Mouse (Mus musculus): ENCODE data around the gene Chpf. TPM values are rescaled to one million over a fixed set of nuclear protein-coding genes. Genes with fewer than 3 reads are reported as not detected.

Gene Chpf
- polyA plus RNA-seq, 1 experiment from 2014 or later = 24.4 TPM

DNA sequence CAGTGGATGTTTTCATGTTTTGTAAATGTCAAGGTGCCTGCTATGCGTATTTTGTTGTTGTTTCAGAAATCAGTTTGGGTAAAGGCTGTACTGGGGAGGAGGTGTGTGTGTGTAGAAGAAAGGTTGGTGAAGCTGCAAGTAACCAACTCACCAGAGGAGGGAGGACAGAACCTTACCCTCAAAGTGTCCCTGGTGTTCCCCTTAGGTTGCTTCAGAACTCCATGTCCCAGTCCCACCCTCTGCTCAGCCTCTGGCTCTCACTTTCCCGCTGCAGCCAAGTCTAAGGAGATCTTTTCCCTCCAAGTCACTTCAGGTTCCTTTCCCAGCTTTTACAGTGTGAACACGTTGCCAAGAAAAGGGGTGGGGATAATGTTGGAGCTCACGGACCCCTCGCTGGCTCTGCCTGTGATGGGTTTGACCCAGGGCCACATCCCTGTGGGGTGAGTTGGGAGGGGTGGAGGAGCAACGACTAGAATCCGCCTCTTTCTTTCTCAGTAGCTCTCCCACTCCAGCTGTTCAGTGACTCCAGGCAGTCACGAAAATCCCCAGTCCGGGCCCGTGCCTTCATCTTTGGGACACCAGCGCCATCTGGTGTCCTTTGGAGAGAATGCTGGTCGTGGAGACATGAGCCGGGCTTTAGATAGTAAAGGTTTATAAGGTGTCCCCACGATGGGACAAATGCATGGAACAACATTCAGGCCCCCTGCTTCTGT lies 11.7 kb downstream of the Chpf start:
- Histone ChIP-seq H3K27ac (replicated peaks) (peak overlapping the region; percentile 67), H3K4me1 (peaks cover 46% of the 10 kb centered on the region), H3K4me3 (no peak overlapping the region), H3K27me3 (ENCODE audit: low read depth, poor library complexity, severe bottlenecking) (peaks cover 64% of the 10 kb centered on the region), H3K36me3 (peaks cover 5% of the 10 kb centered on the region), H3K9me3 (replicated peaks) (no peaks in the 10 kb centered on the region)
- peak; percentile 85 for DNase-seq (ENCODE audit: low spot score)
- 6% methylated on average over 14 of the region's 14 CpGs for WGBS

DNA sequence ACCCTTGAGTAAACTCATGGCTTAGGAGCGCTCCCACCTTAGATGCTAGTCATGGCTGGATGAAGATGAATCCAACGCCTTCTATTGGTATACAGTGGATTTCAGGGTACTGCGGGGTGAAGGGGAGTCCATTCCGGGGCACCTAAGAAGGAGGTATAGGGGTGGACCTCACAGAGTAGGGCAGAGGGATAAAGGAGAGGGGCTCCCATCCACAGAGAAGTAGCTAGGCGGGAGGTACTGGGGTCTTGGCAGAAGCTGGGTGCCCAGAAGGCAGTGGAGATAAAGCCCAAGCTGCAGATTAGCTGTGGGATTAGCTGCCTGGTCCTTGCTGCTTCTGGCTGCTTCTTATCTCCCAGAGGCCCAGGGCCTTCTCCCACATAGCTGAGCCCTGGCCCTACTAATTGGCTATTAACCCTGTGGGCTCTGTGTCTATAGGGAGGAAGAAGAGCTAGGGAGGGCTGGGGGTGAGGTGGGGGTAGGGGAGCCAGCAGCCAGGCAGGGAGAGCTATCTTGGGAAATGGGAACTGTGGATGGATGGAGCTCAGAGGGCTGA lies 15.4 kb downstream of the Chpf start:
- no peak overlapping the region for H3K4me3 ChIP-seq
- DNase-seq (ENCODE audit: low spot score) = no peak
- peak overlapping the region; percentile 53; the same call in 1 of the 2 replicates for H3K27ac ChIP-seq (replicated peaks)
- H3K36me3 ChIP-seq = no peaks in the 10 kb centered on the region
- H3K4me1 ChIP-seq = peaks cover 56% of the 10 kb centered on the region
- WGBS = 68% methylated on average over 5 of the region's 5 CpGs
- H3K9me3 ChIP-seq (replicated peaks) = no peaks in the 10 kb centered on the region
- peaks cover 78% of the 10 kb centered on the region for H3K27me3 ChIP-seq (ENCODE audit: low read depth, poor library complexity, severe bottlenecking)

DNA sequence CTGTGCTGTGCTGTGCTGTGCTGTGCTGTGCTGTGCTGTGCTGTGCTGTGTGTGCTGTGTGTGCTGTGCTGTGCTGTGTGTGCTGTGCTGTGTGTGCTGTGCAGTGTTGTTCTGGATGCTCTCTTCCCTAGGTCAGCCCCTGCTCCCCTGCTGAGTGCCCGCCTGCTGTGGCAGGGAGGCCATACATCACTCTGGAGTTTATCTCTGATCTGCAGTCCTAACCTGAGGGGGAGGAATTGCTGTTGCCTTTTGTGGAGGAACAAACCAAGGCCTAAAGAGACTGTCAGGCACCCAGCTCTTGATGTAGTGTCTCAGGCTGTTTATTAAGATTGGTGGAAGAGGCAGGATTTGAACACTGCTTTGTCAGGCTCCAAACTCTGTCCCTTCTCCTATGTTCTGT lies 16.5 kb downstream of the Chpf start:
- H3K27ac ChIP-seq (replicated peaks) = no peak overlapping the region
- WGBS = 40% methylated on average over 1 of the region's 1 CpGs
- no peaks in the 10 kb centered on the region for H3K9me3 ChIP-seq (replicated peaks)
- H3K4me1 ChIP-seq = peaks cover 62% of the 10 kb centered on the region
- no peaks in the 10 kb centered on the region for H3K36me3 ChIP-seq
- DNase-seq (ENCODE audit: low spot score) = no peak
- no peak overlapping the region for H3K4me3 ChIP-seq
- H3K27me3 ChIP-seq (ENCODE audit: low read depth, poor library complexity, severe bottlenecking) = peaks cover 82% of the 10 kb centered on the region

DNA sequence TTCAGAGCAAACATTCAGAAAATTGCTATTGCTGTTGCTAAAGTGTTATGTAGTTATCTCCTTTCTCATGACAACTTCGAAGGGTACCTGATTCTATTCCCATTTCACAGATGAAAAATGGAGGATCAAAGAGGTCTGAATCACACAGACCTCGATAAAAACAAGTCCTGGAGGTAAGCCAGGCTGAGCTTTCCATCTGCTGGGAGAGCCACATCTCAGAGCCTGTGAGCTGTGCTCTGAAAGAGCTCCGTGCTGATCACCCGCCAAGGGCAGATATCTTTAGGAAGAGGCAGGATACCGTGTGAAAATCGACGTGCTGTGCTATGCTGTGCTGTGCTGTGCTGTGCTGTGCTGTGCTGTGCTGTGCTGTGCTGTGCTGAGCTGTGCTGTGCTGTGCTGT lies 18.8 kb downstream of the Chpf start:
- no peak overlapping the region for H3K27ac ChIP-seq (replicated peaks)
- peaks cover 71% of the 10 kb centered on the region for H3K4me1 ChIP-seq
- H3K36me3 ChIP-seq = no peaks in the 10 kb centered on the region
- no peaks in the 10 kb centered on the region for H3K9me3 ChIP-seq (replicated peaks)
- no peak for DNase-seq (ENCODE audit: low spot score)
- peaks cover 84% of the 10 kb centered on the region for H3K27me3 ChIP-seq (ENCODE audit: low read depth, poor library complexity, severe bottlenecking)
- H3K4me3 ChIP-seq = no peak overlapping the region
- WGBS = 83% methylated on average over 7 of the region's 7 CpGs

DNA sequence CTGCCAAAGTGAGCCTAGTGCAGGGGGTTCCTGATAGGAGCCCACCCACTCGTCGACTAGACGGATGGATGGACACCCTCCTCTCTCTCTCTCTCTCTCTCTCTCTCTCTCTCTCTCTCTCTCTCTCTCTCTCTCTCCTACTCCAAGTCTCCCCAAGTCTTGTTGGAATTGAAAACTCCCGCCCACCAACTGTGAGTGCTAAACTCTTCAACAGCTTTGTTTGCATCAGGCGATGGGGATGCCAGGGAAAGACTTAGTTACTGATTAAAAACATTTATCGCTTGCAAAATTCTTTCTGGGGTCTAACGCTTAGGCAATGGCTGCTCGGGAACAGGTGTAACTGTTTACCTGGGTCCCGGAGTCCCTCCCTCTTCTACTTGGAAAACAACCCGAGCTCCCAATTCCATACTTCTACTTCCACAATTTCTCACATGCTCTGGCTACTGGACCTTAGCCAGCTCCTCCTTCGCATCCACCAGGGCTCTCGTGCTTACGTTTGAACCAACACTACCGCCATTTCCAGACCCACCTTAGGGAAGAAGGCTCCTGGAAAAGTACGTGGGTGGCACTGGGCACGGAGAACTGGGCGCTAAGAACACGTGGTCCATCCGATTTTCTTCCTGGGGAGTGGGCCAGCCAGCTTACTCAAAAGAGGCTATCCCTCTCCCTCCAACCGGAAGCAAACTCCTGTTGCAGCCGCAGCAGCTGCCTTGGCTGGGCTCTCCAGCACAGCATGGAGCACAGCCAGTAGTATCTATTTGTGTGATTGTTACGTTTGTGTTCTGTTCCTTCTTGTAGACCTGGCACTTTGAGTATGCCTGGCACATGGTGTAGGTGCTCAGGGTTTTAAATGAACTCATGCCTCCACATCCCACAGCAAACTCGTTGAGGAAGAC lies 20.1 kb downstream of the Chpf start:
- Histone ChIP-seq H3K27me3 (ENCODE audit: low read depth, poor library complexity, severe bottlenecking) (peaks cover 84% of the 10 kb centered on the region), H3K4me3 (peak overlapping the region; percentile 53), H3K9me3 (replicated peaks) (no peaks in the 10 kb centered on the region), H3K36me3 (no peaks in the 10 kb centered on the region), H3K4me1 (peaks cover 70% of the 10 kb centered on the region), H3K27ac (replicated peaks) (peak overlapping the region; percentile 85)
- WGBS = 16% methylated on average over 23 of the region's 23 CpGs
- DNase-seq (ENCODE audit: low spot score) = no peak

DNA sequence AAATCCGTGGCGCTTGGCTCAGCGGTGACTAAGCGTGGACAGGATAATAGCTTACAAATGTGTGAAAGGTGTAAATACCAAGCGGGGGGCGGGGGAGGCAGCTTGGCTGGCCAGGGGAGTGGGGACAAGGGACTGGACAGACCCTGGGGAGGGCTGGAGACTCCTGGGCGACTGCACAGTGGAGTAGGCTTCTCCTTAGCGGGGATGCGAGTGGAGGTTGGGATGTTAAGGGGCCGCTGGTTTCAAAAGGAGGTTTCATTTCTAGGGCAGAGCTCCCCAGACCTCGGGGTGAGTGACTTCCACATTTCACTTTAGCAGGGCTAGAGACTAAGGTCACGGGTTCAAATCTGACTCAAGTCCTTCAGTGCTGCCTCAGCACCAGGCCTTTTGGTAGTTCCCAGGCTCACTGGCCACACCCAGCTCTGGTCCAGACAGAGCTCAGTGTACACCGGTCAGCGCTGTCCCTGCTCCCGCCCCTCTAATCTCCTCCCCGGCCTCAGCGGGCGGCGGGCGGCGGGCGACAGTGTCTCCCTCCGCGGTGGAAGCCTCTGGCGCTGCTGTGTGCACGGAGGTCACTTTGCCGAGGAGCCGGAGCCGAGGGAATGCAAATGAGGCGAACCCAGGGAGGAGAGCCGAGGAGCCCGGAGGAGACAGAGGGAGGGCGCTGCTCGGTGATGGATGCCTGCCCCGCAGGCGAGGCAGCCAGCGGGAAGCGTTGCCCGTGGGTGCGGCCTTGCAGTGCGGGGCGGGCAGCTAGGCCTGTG lies 20.9 kb downstream of the Chpf start:
- H3K27me3 ChIP-seq (ENCODE audit: low read depth, poor library complexity, severe bottlenecking) = peaks cover 89% of the 10 kb centered on the region
- DNase-seq (ENCODE audit: low spot score) = peak; percentile 78
- H3K36me3 ChIP-seq = no peaks in the 10 kb centered on the region
- 2% methylated on average over 35 of the region's 42 CpGs for WGBS
- peak overlapping the region; percentile 53 for H3K4me3 ChIP-seq
- H3K9me3 ChIP-seq (replicated peaks) = no peaks in the 10 kb centered on the region
- H3K4me1 ChIP-seq = peaks cover 70% of the 10 kb centered on the region
- H3K27ac ChIP-seq (replicated peaks) = peak overlapping the region; percentile 85

DNA sequence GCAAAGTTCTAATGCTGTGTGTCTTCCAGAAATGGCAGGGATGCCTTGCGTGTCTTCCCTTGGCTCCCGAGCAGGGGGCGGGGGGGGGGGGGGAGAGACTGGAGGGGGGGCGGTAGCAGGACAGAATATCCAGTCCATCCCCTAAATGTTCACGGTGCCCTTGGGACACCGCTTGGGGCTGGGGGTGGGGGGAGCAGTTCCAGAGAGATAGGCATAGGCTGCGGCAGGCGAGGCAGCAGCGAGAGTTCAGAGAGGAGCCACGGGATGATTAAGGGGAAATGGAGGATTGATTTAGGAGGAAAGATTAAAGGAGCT lies 21.4 kb downstream of the Chpf start:
- peaks cover 94% of the 10 kb centered on the region for H3K27me3 ChIP-seq (ENCODE audit: low read depth, poor library complexity, severe bottlenecking)
- peak overlapping the region; percentile 53 for H3K4me3 ChIP-seq
- no peaks in the 10 kb centered on the region for H3K36me3 ChIP-seq
- 1% methylated on average over 8 of the region's 10 CpGs for WGBS
- peak overlapping the region; percentile 85 for H3K27ac ChIP-seq (replicated peaks)
- no peak for DNase-seq (ENCODE audit: low spot score)
- no peaks in the 10 kb centered on the region for H3K9me3 ChIP-seq (replicated peaks)
- peaks cover 71% of the 10 kb centered on the region for H3K4me1 ChIP-seq

DNA sequence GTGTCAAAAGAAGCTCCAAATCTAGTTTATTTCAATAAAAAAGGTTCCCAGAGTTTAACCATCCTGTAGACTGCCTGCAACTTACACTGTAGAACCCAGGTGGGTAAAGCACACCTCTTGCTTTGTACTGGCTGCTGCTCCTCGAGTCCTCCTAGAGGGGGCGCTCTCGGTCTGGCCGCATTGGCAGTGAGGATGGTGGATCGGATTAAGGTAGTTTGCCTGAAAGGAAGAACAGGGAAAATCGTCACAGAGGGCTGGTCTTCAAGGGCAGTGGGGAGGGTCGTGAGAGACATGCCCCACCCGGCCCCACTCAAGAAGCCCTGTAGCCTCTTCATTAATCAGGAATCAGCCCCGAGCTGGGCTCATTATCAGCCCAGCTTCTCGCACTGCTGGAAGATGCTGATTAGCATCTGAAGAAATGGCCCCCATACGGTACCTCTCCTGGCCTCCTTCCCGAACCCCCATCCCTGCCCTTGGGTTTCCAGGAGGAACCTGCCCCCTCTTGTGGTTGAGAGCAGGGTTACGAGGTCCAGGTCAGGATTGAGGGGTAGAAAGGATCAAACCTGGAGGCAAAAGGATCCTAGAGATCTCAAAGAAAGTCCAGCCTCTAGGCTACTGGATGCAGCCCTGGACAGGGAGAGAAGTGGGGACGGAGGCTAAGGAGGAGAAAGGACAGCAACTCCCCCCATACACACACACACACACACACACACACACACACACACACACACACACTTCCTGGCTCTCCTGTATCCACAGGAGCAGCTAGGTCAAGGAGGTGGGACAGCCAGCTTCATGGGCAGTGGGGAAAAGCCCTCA lies 22.2 kb downstream of the Chpf start:
- DNase-seq (ENCODE audit: low spot score) = peak; percentile 48
- H3K9me3 ChIP-seq (replicated peaks) = no peaks in the 10 kb centered on the region
- 7% methylated on average over 14 of the region's 14 CpGs for WGBS
- no peaks in the 10 kb centered on the region for H3K36me3 ChIP-seq
- peaks cover 98% of the 10 kb centered on the region for H3K27me3 ChIP-seq (ENCODE audit: low read depth, poor library complexity, severe bottlenecking)
- H3K4me1 ChIP-seq = peaks cover 74% of the 10 kb centered on the region
- H3K27ac ChIP-seq (replicated peaks) = peak overlapping the region; percentile 85
- H3K4me3 ChIP-seq = peak overlapping the region; percentile 5; the same call in 1 of the 2 replicates

DNA sequence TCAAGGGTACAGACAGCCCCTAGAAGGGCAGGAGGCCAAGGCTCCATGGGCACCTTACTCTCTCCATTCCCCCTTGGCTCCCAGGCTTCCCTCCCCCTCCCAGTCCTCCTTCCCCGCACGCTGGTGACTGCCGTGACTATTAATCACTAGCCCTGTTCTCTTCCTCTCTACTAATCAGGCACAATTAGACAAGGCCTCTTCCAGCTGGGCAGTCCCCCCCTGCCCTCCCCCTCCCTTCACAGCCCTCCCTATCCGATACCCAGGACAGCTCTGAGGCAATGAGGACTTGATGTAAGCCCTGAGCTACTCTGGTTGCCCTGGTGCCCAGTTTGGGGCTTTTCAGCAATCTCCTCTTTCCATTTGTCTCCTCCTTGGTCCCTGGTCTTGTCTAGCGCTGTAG lies 23.2 kb downstream of the Chpf start:
- Histone ChIP-seq H3K36me3 (no peaks in the 10 kb centered on the region), H3K4me3 (no peak overlapping the region), H3K4me1 (peaks cover 83% of the 10 kb centered on the region), H3K27ac (replicated peaks) (0 out of 2 replicates have a peak overlapping the region, but pooled peaks have one; percentile 19), H3K27me3 (ENCODE audit: low read depth, poor library complexity, severe bottlenecking) (peaks cover 99% of the 10 kb centered on the region), H3K9me3 (replicated peaks) (no peaks in the 10 kb centered on the region)
- DNase-seq (ENCODE audit: low spot score) = peak; percentile 12
- 19% methylated on average over 5 of the region's 5 CpGs for WGBS

DNA sequence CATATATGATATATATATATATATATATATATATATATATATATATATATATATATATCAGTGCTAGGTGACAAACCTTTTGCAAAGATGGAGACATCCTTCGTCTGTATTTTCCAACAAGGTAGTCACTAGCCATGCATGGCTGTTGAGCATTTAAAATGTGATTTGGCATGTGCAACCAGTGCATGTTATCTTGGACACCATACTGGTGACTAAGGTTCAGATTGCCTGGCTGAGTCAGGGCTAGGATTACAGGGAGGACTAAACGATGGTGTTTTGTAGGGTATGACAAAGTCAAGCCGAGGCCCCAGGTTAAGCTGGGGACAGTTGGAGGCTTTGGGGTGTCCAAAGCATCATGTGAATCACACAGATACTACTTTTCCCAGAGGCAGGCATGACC lies 23.7 kb downstream of the Chpf start:
- Histone ChIP-seq H3K27ac (replicated peaks) (0 out of 2 replicates have a peak overlapping the region, but pooled peaks have one; percentile 19), H3K9me3 (replicated peaks) (no peaks in the 10 kb centered on the region), H3K4me1 (peaks cover 88% of the 10 kb centered on the region), H3K36me3 (no peaks in the 10 kb centered on the region), H3K4me3 (no peak overlapping the region), H3K27me3 (ENCODE audit: low read depth, poor library complexity, severe bottlenecking) (peaks cover 99% of the 10 kb centered on the region)
- 78% methylated on average over 3 of the region's 3 CpGs for WGBS
- DNase-seq (ENCODE audit: low spot score) = no peak

DNA sequence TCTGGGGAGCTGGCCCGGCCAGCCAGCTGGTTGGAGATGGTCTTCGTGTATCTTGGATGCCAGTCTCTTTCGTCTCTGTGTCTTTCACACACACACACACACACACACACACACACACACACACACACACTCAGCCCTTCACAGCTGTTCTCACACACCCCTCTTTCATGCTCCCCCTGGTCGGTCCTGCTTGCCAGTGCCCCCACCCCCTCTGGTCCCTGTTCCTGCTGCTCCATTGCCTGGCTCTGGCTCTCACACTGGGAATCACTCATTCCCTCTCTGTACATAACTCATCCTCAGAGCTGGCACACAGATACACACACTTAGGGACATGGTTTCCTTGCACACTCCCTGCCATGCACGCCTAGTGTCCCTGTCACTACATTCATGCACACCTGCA lies 27.2 kb downstream of the Chpf start:
- 80% methylated on average over 5 of the region's 5 CpGs for WGBS
- Histone ChIP-seq H3K4me1 (peaks cover 96% of the 10 kb centered on the region), H3K27ac (replicated peaks) (peak overlapping the region; percentile 91; the same call in 1 of the 2 replicates), H3K9me3 (replicated peaks) (no peaks in the 10 kb centered on the region), H3K27me3 (ENCODE audit: low read depth, poor library complexity, severe bottlenecking) (peaks cover 99% of the 10 kb centered on the region), H3K36me3 (no peaks in the 10 kb centered on the region), H3K4me3 (peak overlapping the region; percentile 54)
- no peak for DNase-seq (ENCODE audit: low spot score)
